Mouse (Mus musculus) small intestine, adult 2 months (tissue): ENCODE results near the gene Olfr65. TPM values are rescaled to one million over a fixed set of nuclear protein-coding genes. Genes with fewer than 3 reads are reported as not detected.

Experiments
- H3K27ac ChIP-seq: fragments of 200-500 bp; 2 replicates; pipeline ENCODE4 v1.5.1; 2012; ENCODE audit warnings: low read depth, low read length, control low read depth, inconsistent platforms; ENCODE audit not compliant: insufficient read depth
- H3K27me3 ChIP-seq: fragments of 200-500 bp; 2 replicates; pipeline ENCODE4 v1.6.1; 2012; ENCODE audit warnings: mild to moderate bottlenecking, moderate library complexity, low read length, inconsistent platforms; ENCODE audit not compliant: control insufficient read depth, insufficient read depth
- H3K36me3 ChIP-seq: fragments of 200-500 bp; 2 replicates; pipeline ENCODE4 v1.6.1; 2012; ENCODE audit warnings: mild to moderate bottlenecking, low read length, control low read depth, inconsistent platforms; ENCODE audit not compliant: control insufficient read depth, insufficient read depth
- H3K4me1 ChIP-seq: fragments of 200-500 bp; 2 replicates; pipeline ENCODE4 v1.6.1; 2012; ENCODE audit warnings: low read length, inconsistent platforms, mixed read lengths; ENCODE audit not compliant: control insufficient read depth, insufficient read depth, insufficient read length
- H3K4me3 ChIP-seq: fragments of 200-500 bp; 2 replicates; pipeline ENCODE4 v1.5.1; 2012; ENCODE audit warnings: low read depth, mild to moderate bottlenecking, control low read depth, inconsistent platforms, low read length, moderate library complexity
- CTCF ChIP-seq: fragments of 200-500 bp; IDR thresholded peaks from 2 replicates; pipeline ENCODE4 v1.5.1; 2012; ENCODE audit warnings: low read depth, mild to moderate bottlenecking, control low read depth, inconsistent platforms, low read length, moderate library complexity, mixed read lengths; ENCODE audit not compliant: insufficient replicate concordance, insufficient read length; ENCODE audit errors: extremely low read depth
- POLR2A ChIP-seq: fragments of 200-500 bp; IDR thresholded peaks from 2 replicates; pipeline ENCODE4 v1.6.1; 2012; ENCODE audit warnings: low read depth, mild to moderate bottlenecking, control low read depth, inconsistent platforms, low read length, moderate library complexity
- WGBS: fragments of 180-500 bp; shearing (Covaris S2); methylation state at CpG from one replicate; pipeline ENCODE4 v1.1.7; 2018; 5-methylcytosine and 5-hydroxymethylcytosine counted together
- polyA plus RNA-seq: library from polyadenylated mRNA; depleted of rRNA; stranded (reverse); fragments of >200 nt; gene quantifications from 2 replicates; pipeline ENCODE4 v1.2.3, GENCODE M21; 2012

Gene Olfr65
- polyA plus RNA-seq, 1 experiment: not detected

GRCm38 (mm10) chr7:103874451-103874850 lies 28.8 kb upstream of the Olfr65 start:
- H3K27me3 ChIP-seq: no peaks in the 10 kb centered on the region
- no peak overlapping the region for H3K27ac ChIP-seq
- TF ChIP-seq POLR2A (no peak), CTCF (no peak)
- no peak overlapping the region for H3K4me3 ChIP-seq
- 37% methylated on average over 5 of the region's 5 CpGs for WGBS
- no peaks in the 10 kb centered on the region for H3K4me1 ChIP-seq
- H3K36me3 ChIP-seq: no peaks in the 10 kb centered on the region

GRCm38 (mm10) chr7:103877093-103877492 lies 26.2 kb upstream of the Olfr65 start:
- Histone ChIP-seq H3K36me3 (no peaks in the 10 kb centered on the region), H3K27ac (no peak overlapping the region), H3K4me3 (no peak overlapping the region), H3K27me3 (no peaks in the 10 kb centered on the region), H3K4me1 (no peaks in the 10 kb centered on the region)
- no peak for TF ChIP-seq CTCF
- TF ChIP-seq POLR2A: no peak
- WGBS: 78% methylated on average over 2 of the region's 2 CpGs

GRCm38 (mm10) chr7:103886152-103886551 lies 17.1 kb upstream of the Olfr65 start, which contains the start of gene Olfr66:
Gene Olfr66 (minus strand): TSS chr7:103886252.
- no peaks in the 10 kb centered on the region for H3K36me3 ChIP-seq
- no peaks in the 10 kb centered on the region for H3K4me1 ChIP-seq
- H3K27me3 ChIP-seq: no peaks in the 10 kb centered on the region
- no peak within 1 kb of the TSS for H3K27ac ChIP-seq
- no peak within 1 kb of the TSS for H3K4me3 ChIP-seq
- TF ChIP-seq POLR2A (no peak), CTCF (no peak)

GRCm38 (mm10) chr7:103894385-103894784 lies 8.9 kb upstream of the Olfr65 start, which contains the start of gene Olfr64:
Gene Olfr64 (minus strand): TSS chr7:103894485.
- no peaks in the 10 kb centered on the region for H3K36me3 ChIP-seq
- no peak within 1 kb of the TSS for H3K4me3 ChIP-seq
- H3K27me3 ChIP-seq: no peaks in the 10 kb centered on the region
- no peaks in the 10 kb centered on the region for H3K4me1 ChIP-seq
- no peak for TF ChIP-seq CTCF
- TF ChIP-seq POLR2A: no peak
- H3K27ac ChIP-seq: no peak within 1 kb of the TSS
- WGBS: 70% methylated on average over 1 of the region's 1 CpGs

GRCm38 (mm10) chr7:103910047-103910446 lies 6.8 kb downstream of the Olfr65 start:
- no peaks in the 10 kb centered on the region for H3K27me3 ChIP-seq
- 6% methylated on average over 3 of the region's 3 CpGs for WGBS

GRCm38 (mm10) chr7:103912969-103913511 lies 9.8 kb downstream of the Olfr65 start:
- Histone ChIP-seq H3K36me3 (no peaks in the 10 kb centered on the region), H3K4me3 (no peak overlapping the region), H3K4me1 (no peaks in the 10 kb centered on the region), H3K27ac (no peak overlapping the region), H3K27me3 (no peaks in the 10 kb centered on the region)
- 73% methylated on average over 8 of the region's 8 CpGs for WGBS
- no peak for TF ChIP-seq POLR2A
- 0 out of 2 replicates have a peak, but pooled peaks have one; percentile 7 for TF ChIP-seq CTCF

More at GRCm38 (mm10) chr7:103910047-103910446, 6.8 kb downstream of the Olfr65 start:
- TF ChIP-seq POLR2A (no peak), CTCF (no peak)
- Histone ChIP-seq H3K36me3 (no peaks in the 10 kb centered on the region), H3K4me1 (no peaks in the 10 kb centered on the region), H3K27ac (no peak overlapping the region), H3K4me3 (no peak overlapping the region)

GRCm38 (mm10) chr7:103915338-103915737 lies 12.1 kb downstream of the Olfr65 start:
- H3K4me1 ChIP-seq: no peaks in the 10 kb centered on the region
- H3K36me3 ChIP-seq: no peaks in the 10 kb centered on the region
- no peaks in the 10 kb centered on the region for H3K27me3 ChIP-seq
- TF ChIP-seq POLR2A (no peak), CTCF (no peak)
- H3K27ac ChIP-seq: no peak overlapping the region
- no peak overlapping the region for H3K4me3 ChIP-seq
